Mouse (Mus musculus) forebrain, embryonic 14.5 days (tissue): ENCODE measurements around the gene Gm48552. TPM values are rescaled to one million over a fixed set of nuclear protein-coding genes. Genes with fewer than 3 reads are reported as not detected.

Experiments used
- ATAC-seq: fragments of 200-750 bp; cut with Nextera tagmentation; 2 replicates; pipeline ENCODE4 v1.8.0; 2017; ENCODE audit warnings: mild to moderate bottlenecking, moderate library complexity
- DNase-seq: peaks from one replicate; pipeline ENCODE4 v3.0.0-alpha.2; 2015; ENCODE audit warnings: low spot score
- H3K27ac ChIP-seq: fragments of 300-500 bp; sonication (generic); 2 replicates; pipeline ENCODE4 v1.5.1; 2014; ENCODE audit warnings: low read depth, mild to moderate bottlenecking, control low read depth, low read length, moderate library complexity
- H3K27me3 ChIP-seq: fragments of 300-500 bp; sonication (generic); replicated peaks from 2 replicates; pipeline ENCODE4 v1.6.1; 2014; ENCODE audit warnings: low read length, control low read depth, mixed read lengths; ENCODE audit not compliant: control insufficient read depth, insufficient read depth
- H3K36me3 ChIP-seq: fragments of 300-500 bp; sonication (generic); 2 replicates; pipeline ENCODE4 v1.6.1; 2014; ENCODE audit warnings: low read length, control low read depth; ENCODE audit not compliant: control insufficient read depth, insufficient read depth
- H3K4me1 ChIP-seq: fragments of 300-500 bp; sonication (generic); 2 replicates; pipeline ENCODE4 v1.6.1; 2014; ENCODE audit warnings: antibody characterized with exemption, low read length, control low read depth; ENCODE audit not compliant: control insufficient read depth, insufficient read depth
- H3K4me2 ChIP-seq: fragments of 300-500 bp; sonication (generic); 2 replicates; pipeline ENCODE4 v1.6.1; 2014; ENCODE audit warnings: mild to moderate bottlenecking, control low read depth, low read length
- H3K4me3 ChIP-seq: fragments of 300-500 bp; sonication (generic); 2 replicates; pipeline ENCODE4 v1.5.1; 2014; ENCODE audit warnings: low read depth, low read length, control low read depth
- H3K9ac ChIP-seq: fragments of 300-500 bp; sonication (generic); 2 replicates; pipeline ENCODE4 v1.6.1; 2014; ENCODE audit warnings: mild to moderate bottlenecking, low read length, control low read depth, moderate library complexity
- H3K9me3 ChIP-seq: fragments of 300-500 bp; sonication (generic); replicated peaks from 2 replicates; pipeline ENCODE4 v1.6.1; 2016; ENCODE audit warnings: low read length, control low read depth, mixed read lengths; ENCODE audit not compliant: control insufficient read depth
- WGBS: fragments of 180-500 bp; shearing (Covaris S2); extraction: QIAGEN DNeasy Blood & Tissue Kit; methylation state at CpG from one replicate; pipeline ENCODE4 v1.1.7; 2014; 5-methylcytosine and 5-hydroxymethylcytosine counted together
- polyA plus RNA-seq: library from polyadenylated mRNA; unstranded; fragments of >200 nt; fragmentation: Nextera tagmentation; extraction: Ambion mirVana; gene quantifications from 2 replicates; pipeline ENCODE4 v1.2.1, GENCODE M21; 2014

The Gm48552 gene
- polyA plus RNA-seq, 1 experiment from 2014 or later = 0.65 TPM

DNA sequence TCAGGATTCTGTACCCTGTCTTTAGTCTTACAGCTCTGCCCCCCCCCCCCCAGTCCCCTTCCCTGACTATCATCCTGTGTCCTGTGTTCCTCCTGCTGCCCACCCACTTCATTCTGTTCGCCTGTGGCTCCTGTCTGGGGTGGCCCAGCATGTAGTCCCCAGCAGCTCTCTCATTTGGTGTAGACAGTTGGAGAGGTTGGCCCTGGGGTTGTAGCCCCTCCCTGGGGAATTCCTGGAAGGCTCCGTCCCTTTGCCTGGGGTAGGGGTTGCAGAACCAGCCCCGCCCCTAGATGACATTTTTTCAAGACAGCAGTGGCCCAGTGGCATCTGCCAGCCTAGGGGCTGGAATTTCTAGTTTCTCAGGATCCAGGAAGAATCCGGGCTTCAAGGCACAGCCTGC lies 30.6 kb upstream of the Gm48552 start:
- no peak overlapping the region for H3K27ac ChIP-seq
- H3K4me3 ChIP-seq = peak overlapping the region; percentile 68
- peak overlapping the region; percentile 81 for H3K9ac ChIP-seq
- no peaks in the 10 kb centered on the region for H3K9me3 ChIP-seq
- H3K4me2 ChIP-seq = peak overlapping the region; percentile 97
- peaks cover 3% of the 10 kb centered on the region; the same call in 1 of the 2 replicates for H3K36me3 ChIP-seq
- no peak for ATAC-seq
- DNase-seq = no peak
- 43% methylated on average over 4 of the region's 4 CpGs for WGBS
- H3K4me1 ChIP-seq = peaks cover 3% of the 10 kb centered on the region; the same call in 1 of the 2 replicates
- H3K27me3 ChIP-seq = peaks cover 7% of the 10 kb centered on the region; the same call in 1 of the 2 replicates

DNA sequence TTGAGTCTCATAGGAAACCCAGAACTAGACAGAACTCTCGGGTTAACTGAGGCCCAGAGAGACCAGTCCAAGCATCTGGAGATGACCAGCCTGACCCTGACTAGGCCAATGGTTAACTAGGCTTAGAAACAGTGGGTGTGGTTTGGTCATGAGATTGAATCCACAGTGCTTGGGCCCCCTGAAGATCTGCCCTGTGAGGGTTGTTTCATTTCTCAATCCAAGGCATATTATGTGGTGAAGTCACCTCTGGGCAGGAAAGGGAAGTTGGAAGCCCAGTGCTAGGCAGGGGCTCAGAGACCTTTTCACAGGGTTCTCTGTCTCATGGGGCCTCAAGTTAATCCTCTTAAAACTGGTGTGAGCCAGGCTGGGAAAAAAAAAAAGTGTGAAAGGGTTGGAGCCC lies 30.0 kb upstream of the Gm48552 start:
- Histone ChIP-seq H3K4me2 (no peak overlapping the region; the same call in 1 of the 2 replicates), H3K4me1 (peaks cover 6% of the 10 kb centered on the region), H3K36me3 (peaks cover 3% of the 10 kb centered on the region; the same call in 1 of the 2 replicates), H3K4me3 (no peak overlapping the region), H3K27ac (no peak overlapping the region), H3K9ac (no peak overlapping the region), H3K27me3 (peaks cover 14% of the 10 kb centered on the region), H3K9me3 (no peaks in the 10 kb centered on the region)
- WGBS = 63% methylated on average over 1 of the region's 1 CpGs
- DNase-seq (no peak), ATAC-seq (no peak)

DNA sequence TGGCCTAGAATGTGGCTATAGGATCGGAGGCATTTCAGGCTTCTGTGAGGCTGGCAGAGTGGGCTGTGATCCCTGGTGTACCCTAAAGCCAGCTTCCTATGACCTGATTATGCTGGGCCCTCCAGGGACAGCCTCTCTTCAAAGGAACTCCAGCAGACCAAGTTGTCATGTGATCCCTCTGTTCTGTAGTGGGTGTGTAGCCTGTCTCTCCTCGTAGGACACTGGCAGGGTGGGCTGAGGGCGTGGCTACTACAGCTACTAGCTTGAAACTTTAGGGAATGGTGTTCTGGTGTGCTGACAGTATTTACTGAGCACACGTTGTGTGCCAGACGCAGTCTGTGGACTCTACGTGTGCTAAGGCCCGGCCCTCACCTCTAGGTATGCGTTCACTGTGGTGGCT lies 28.1 kb upstream of the Gm48552 start:
- peaks cover 3% of the 10 kb centered on the region; the same call in 1 of the 2 replicates for H3K36me3 ChIP-seq
- no peaks in the 10 kb centered on the region for H3K9me3 ChIP-seq
- peaks cover 27% of the 10 kb centered on the region for H3K27me3 ChIP-seq
- no peak for DNase-seq
- peaks cover 17% of the 10 kb centered on the region for H3K4me1 ChIP-seq
- H3K4me2 ChIP-seq = no peak overlapping the region
- ATAC-seq = no peak
- H3K4me3 ChIP-seq = no peak overlapping the region
- H3K27ac ChIP-seq = no peak overlapping the region
- no peak overlapping the region for H3K9ac ChIP-seq
- 79% methylated on average over 8 of the region's 8 CpGs for WGBS

DNA sequence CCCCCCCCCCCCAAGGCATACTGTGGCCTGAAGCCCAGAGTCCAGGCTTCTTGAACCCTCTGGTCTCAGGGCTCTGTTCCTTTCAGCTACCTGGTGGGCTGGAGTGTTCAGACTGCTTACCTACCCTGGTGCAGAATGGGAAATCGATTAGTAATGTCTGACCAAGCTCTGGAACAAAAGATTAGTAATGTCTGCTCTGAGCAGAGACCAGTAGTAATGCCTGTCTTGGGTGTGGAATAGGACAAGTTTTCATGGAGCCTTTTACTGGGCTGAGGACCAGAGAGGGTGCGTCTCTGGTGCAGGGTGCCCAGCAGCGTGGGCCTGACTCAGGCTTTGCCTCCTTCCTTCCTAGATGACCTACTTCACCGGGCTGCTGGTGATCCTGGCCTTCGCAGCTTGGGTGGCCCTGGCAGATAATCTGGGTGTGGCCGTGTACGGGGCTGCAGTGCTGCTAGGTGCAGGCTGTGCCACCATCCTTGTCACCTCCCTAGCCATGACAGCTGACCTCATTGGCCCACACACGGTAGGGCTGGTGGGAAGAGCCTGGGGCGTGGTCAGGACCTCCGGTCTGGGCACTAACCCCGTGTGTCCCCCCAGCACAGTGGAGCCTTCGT lies 26.4 kb upstream of the Gm48552 start:
- H3K4me3 ChIP-seq = no peak overlapping the region
- no peak for ATAC-seq
- no peaks in the 10 kb centered on the region for H3K9me3 ChIP-seq
- no peak overlapping the region for H3K9ac ChIP-seq
- peaks cover 19% of the 10 kb centered on the region for H3K4me1 ChIP-seq
- no peak overlapping the region for H3K27ac ChIP-seq
- no peak overlapping the region for H3K4me2 ChIP-seq
- 75% methylated on average over 12 of the region's 12 CpGs for WGBS
- H3K27me3 ChIP-seq = peaks cover 27% of the 10 kb centered on the region
- DNase-seq = no peak
- peaks cover 19% of the 10 kb centered on the region for H3K36me3 ChIP-seq

DNA sequence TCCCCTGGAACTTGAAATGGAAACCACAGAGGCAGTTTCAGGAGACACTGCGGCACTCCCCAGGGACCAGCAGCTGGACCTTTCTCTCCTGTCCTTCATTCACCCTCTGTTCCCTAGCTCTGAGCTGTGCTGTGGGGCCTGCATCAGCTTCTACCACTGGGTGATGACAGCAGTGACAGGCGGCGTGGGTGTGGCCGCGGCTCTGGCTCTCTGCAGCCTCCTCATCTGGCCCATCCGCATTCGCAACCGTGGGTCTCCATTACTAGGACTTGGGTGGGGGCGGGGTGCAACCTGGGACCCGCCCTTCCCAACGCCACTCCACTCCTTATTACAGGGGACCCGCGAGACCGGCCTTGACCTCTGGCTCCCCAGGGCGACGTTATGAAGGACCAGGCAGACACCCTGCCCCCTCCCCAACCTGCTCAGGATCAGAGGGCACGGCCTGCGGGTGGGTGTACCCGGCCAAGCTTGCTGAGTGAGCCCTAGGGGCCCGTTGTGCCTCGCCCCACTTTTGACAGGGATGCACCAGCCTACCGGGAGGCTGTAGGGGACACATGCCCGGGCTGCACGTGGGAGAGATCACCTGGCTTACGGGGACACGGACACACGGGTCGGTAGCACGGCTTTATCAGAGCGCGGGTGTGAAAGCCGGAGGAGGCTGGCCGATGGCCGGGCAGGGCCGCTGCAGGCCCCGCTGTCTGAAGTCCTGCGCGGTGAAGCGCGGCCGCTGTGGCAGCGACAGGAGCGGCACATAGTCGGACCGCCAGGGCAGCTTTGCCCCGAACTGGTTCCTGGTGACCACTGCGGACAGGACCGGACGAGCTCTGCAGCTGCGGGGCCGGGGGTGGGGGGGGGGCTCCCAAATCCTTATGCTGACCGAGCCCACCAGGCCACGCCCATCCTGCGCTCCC lies 25.1 kb upstream of the Gm48552 start:
- Histone ChIP-seq H3K4me3 (peak overlapping the region; percentile 18; the same call in 1 of the 2 replicates), H3K36me3 (peaks cover 31% of the 10 kb centered on the region), H3K27me3 (peaks cover 27% of the 10 kb centered on the region), H3K9ac (peak overlapping the region; percentile 52), H3K27ac (no peak overlapping the region), H3K4me2 (peak overlapping the region; percentile 47), H3K4me1 (peaks cover 16% of the 10 kb centered on the region), H3K9me3 (no peaks in the 10 kb centered on the region)
- ATAC-seq = no peak
- DNase-seq = no peak
- 12% methylated on average over 53 of the region's 54 CpGs for WGBS

DNA sequence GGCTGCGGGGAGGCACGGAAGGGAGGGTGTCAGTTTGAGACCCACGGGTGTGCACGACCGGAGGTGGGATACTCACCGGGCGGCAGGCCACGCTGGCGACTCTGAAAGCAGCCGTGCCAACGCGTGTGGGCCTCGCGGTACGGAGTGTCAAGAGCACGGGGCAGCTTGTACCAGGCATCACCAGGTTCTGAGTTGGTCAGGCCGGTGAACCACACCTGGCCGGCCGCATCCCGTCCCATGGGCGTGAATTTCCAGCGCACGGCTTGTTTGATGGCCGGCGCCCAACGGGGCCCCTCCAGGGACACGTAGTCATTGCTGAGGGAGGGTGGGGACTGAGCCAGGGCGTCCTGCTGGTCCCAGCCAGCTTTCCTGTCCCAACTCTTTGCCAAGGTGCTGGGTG lies 24.1 kb upstream of the Gm48552 start:
- H3K9me3 ChIP-seq = no peaks in the 10 kb centered on the region
- no peak overlapping the region for H3K27ac ChIP-seq
- 9% methylated on average over 28 of the region's 28 CpGs for WGBS
- peak; percentile 9; the same call in 1 of the 2 replicates for ATAC-seq
- peak overlapping the region; percentile 52; the same call in 1 of the 2 replicates for H3K9ac ChIP-seq
- peak overlapping the region; percentile 18 for H3K4me3 ChIP-seq
- peaks cover 27% of the 10 kb centered on the region for H3K27me3 ChIP-seq
- H3K4me1 ChIP-seq = peaks cover 16% of the 10 kb centered on the region
- peak overlapping the region; percentile 47 for H3K4me2 ChIP-seq
- no peak for DNase-seq
- H3K36me3 ChIP-seq = peaks cover 41% of the 10 kb centered on the region

DNA sequence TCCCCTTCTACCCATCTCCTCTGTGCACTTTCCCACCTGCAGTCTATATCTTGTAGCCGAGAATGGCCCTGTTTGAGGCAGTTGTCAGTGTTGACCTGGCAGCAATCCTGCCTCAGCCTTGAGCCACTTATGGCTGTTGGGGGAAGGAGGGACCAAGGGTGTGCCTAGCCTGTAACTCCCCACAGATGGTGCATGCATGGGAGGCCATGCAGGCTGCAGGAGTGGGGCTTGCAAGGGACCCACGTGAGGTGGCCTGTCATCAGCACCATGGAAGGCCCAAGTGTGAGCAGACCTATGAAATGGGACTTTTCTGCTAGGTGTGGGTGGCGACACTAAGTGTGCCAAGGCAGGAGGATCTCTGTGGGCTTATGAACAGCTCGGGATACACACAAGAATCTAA lies 23.7 kb upstream of the Gm48552 start:
- WGBS = 24% methylated on average over 4 of the region's 4 CpGs
- H3K36me3 ChIP-seq = peaks cover 45% of the 10 kb centered on the region
- H3K9ac ChIP-seq = no peak overlapping the region
- no peak overlapping the region for H3K4me3 ChIP-seq
- H3K4me2 ChIP-seq = no peak overlapping the region; the same call in 1 of the 2 replicates
- H3K27me3 ChIP-seq = peaks cover 27% of the 10 kb centered on the region
- H3K27ac ChIP-seq = no peak overlapping the region
- peak; percentile 14; the same call in 1 of the 2 replicates for ATAC-seq
- DNase-seq = no peak
- H3K9me3 ChIP-seq = no peaks in the 10 kb centered on the region
- H3K4me1 ChIP-seq = peaks cover 16% of the 10 kb centered on the region

DNA sequence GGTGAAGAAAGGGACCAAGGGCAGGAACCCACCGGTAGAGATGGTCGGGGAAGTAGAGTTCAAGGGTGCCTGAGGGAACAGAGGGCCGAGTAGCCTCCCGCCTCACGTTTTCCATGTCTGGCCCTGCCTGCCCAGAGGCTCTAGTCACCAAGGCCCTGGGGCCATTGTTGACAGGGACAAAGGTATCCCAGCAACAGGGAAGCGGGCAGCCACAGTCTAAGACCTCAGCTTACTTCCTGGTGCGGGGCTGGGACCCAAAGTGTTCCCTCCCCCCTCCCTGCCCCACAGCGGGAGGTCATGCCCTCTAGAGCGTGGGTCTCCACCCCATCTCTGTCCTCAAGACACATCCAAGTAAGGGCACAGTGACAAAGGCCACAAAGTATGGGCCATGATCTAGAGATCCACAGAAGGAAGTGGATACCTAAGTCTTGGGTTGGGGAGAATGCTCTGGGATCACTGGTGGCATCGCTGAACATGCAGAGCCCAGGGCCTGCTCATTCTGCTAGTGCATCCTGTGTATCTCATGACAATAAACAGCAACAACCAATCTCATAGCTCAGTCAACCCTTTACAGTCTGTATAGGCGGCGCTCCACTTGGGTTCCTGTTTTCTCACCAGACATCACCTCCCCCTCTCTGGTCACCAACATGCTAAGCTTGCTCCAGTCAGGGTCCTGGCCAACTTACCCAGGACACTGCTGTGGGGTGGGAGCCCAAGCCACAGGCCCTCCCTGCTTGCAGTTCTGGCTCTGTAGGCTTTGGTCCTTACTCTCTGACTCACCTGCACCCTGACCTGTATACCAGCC lies 22.9 kb upstream of the Gm48552 start, which contains the start of gene 4930404N11Rik:
TSS of gene 4930404N11Rik (minus strand) at position 145 of the 805 bp plus-strand sequence.
- DNase-seq = no peak
- Histone ChIP-seq H3K4me3 (peak within 1 kb of the TSS; percentile 18), H3K4me1 (peaks cover 16% of the 10 kb centered on the region), H3K9ac (no peak within 1 kb of the TSS), H3K27ac (no peak within 1 kb of the TSS), H3K9me3 (no peaks in the 10 kb centered on the region), H3K27me3 (peaks cover 27% of the 10 kb centered on the region), H3K4me2 (peak within 1 kb of the TSS; percentile 47), H3K36me3 (peaks cover 53% of the 10 kb centered on the region)
- WGBS = 13% methylated on average over 12 of the region's 12 CpGs
- ATAC-seq = peak; percentile 11; the same call in 1 of the 2 replicates
